Mouse (Mus musculus): ENCODE data around the gene Pigv. TPM values are rescaled to one million over a fixed set of nuclear protein-coding genes. Genes with fewer than 3 reads are reported as not detected.
"Not testable (repeated sequence)": the region's sequence is repeated elsewhere in the genome, so short reads cannot be mapped to it uniquely, and the experiment has no call there.

The Pigv gene
- total RNA-seq, 2 experiments from 2014 or later = 11.5 to 12.8 TPM

- no peak for DNase-seq
- intact Hi-C loops (cut with DNase I) = loop anchor here (5.0 kb wide), 1 partner anchor 139 kb away; no protein-coding TSS in a partner anchor
Measured at GRCm38 (mm10) chr4:133673666-133674330, 1.4 kb upstream of the Pigv start.

GRCm38 (mm10) chr4:133672845-133673647 lies 599 bp upstream of the Pigv start:
- intact Hi-C loops (cut with DNase I) = loop anchor here (5.0 kb wide), 1 partner anchor 139 kb away; no protein-coding TSS in a partner anchor

DNA sequence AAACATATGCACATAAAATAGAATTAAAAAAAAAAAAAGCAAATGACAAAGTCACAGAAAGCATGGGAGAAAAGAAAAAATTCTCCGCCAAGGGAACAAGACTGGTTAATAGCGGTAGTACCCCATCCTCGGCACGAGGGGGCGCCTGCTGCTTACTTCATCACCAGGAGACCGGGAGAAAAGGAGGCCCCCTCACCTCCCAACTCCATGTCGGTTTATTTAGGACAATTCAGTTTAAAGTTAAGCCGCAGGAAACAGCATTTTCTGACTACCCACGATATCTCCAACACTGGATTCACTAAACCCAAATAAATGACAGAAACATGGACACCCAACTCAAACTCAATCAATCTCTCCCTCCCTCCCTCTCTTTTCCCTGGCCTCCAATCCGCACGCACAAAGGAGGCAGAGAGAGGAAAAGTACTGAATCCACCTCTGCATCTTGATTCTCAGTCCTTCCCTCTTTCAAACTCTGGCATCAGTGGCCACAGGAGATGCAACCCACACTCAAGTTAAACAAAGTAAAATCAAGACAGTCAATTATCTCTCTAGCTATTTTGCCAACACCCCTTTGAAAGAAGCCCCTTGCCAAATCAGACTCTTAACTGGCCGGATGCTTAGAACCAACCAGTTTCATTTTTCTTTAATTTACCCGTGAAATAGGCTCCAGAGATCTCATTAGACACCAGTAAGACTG lies 1.1 kb downstream of the Pigv start:
- intact Hi-C loops (cut with DNase I) = loop anchor here (2.0 to 5.0 kb wide), 3 partner anchors 81 to 157 kb away; no protein-coding TSS in a partner anchor

More at GRCm38 (mm10) chr4:133672845-133673647, 599 bp upstream of the Pigv start:
- DNase-seq = no peak

DNA sequence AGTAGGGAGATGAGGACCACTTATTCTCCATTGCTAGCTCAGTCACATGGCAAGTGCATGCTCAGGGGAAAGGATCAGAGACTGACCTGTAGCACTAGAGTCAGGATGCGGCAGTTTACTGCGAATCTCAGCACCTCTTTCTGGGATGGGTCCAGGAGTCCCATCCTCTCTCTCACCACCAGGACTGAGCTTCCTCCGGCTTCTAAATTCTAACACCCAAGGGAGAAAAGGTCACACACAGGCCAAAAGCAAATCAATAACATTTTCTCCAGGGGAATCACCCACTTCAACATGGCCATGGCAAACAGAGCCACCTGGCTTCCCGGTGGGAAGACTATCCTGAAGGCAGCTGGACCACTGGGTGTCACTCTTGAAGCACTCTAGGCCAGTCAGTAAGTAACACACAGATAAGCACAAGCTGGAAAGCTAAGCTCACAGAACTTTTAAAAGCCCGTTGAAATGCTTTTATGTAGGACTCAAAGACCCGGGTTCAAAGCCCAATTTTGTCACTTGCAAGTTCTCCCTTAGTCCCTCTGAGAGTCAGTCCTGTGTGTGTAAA lies 2.7 kb downstream of the Pigv start:
- intact Hi-C loops (cut with DNase I) = loop anchor here (2.0 to 5.0 kb wide), 3 partner anchors 83 to 159 kb away; no protein-coding TSS in a partner anchor
- no peak for DNase-seq

More for the DNA sequence above, 1.1 kb downstream of the Pigv start:
- DNase-seq = peak; percentile 87

DNA sequence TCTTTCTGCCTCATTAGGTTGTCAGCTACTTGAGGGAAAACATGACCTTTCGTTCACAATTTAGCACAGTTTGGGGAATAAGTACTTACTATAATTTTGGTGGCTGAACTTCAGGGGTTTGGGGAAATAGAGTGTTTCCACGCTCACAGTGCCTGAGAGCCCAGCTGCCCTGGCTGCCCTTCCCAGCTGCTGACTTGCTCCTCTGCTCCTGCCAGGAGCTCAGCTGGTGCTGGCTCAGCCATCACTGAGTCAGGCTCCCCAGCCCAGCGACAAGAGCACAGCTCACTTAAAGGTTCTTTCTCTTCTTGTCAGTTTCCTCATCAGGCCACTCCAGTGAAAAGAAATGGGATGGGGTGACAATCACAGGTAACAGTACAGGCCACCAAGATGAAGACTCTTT lies 3.9 kb downstream of the Pigv start:
- intact Hi-C loops (cut with DNase I) = no loop called here
- DNase-seq = peak; percentile 47

DNA sequence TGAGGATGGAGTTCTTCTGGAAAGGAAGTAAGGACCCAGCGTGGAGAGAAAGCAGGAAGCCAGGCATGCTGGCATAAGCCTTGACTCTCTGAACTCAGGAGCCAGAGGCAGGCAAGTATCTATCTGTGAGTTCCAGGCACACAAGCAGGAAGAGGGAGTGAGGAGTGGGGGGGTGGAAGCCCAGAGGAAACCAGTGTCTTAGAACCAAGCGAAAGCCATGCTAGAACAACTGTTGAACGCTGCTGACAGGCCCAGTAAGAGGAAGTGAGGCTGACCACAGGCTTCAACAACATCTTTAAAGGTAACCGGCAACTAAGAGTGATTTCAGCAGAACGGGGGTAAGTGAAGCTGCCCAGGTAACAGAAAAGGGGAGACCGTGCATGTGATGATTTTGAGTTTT lies 6.2 kb downstream of the Pigv start:
- intact Hi-C loops (cut with DNase I) = no loop called here
- no peak for DNase-seq

DNA sequence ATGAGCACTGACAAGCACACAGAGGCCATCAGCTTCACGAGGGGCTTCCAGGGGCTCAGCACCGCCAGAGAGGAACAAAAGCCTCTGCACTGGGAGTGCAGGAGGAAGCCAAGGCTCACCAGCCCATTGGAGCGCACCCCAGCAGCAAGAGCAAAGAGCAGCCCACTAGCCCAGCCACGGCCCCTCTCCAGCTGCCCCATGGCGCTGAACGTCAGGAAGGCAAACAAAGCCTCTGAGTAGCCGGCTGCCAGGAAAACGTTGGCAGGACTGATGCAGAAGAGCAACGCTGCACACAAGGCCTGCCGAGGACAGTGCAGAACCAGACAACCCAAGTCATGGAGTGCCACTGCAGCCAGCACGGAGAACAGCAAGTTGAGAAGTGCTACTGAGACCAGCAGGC lies 7.3 kb downstream of the Pigv start:
- intact Hi-C loops (cut with DNase I) = no loop called here
- DNase-seq = peak; percentile 85

DNA sequence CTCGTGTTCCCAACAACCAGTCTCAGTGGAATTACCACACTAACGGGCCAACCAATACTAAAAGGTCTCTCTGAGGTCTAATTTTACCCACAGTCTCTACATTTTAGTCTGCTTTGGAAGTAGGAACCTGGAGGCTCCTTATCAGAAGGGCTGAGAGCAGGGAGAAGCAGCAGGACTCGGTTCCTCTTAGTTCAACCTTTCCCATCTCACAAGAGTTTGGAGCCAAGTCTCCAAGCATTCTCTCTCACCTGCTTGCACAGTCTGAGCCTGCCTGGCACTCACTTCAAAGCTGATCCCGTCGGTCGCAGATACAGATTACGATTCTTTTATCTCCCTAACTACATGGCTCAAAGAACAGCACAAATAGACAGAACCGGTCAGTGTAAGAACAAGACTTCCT lies 9.5 kb downstream of the Pigv start:
- intact Hi-C loops (cut with DNase I) = no loop called here
- DNase-seq = no peak

- intact Hi-C loops (cut with DNase I) = no loop called here
- no peak for DNase-seq
Measured at GRCm38 (mm10) chr4:133662421-133662820, 10.0 kb downstream of the Pigv start.

- intact Hi-C loops (cut with DNase I) = no loop called here
Measured at GRCm38 (mm10) chr4:133660193-133661155, 12.0 kb downstream of the Pigv start.

DNA sequence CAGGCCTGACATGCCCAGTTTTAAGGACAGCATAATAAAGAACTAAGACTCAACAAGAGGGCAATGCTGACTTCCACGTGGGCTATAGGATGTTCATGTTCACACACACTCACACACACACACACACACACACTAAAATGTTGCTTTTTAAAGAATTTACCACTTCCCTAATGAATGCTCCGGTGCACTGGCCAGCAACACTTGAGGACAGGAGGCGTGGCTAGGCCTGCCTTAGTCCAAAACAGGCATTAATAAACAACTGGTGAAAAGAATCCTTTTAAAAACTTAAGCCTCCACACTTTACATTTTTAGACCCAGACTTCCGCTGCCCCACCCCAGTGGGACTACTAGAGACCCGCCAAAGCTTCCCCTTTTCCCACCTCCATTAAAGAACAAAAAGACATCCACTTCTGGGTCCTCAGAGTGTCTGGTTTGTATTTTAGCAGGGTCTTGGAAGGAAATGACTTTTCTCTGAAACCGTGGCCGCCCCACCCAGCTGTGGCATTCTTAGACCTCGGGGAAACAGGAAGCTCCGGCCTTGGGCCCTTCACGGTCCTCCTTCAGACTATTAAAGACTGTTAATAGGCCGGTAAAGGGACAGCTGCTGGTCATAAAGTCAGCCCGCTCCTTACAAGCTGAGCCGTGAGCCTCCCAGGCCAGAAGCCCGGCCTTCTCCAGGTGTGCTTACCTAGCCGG lies 12.8 kb downstream of the Pigv start:
- no peak for DNase-seq
- intact Hi-C loops (cut with DNase I) = no loop called here

More at GRCm38 (mm10) chr4:133660193-133661155, 12.0 kb downstream of the Pigv start:
- peak; percentile 99 for DNase-seq

DNA sequence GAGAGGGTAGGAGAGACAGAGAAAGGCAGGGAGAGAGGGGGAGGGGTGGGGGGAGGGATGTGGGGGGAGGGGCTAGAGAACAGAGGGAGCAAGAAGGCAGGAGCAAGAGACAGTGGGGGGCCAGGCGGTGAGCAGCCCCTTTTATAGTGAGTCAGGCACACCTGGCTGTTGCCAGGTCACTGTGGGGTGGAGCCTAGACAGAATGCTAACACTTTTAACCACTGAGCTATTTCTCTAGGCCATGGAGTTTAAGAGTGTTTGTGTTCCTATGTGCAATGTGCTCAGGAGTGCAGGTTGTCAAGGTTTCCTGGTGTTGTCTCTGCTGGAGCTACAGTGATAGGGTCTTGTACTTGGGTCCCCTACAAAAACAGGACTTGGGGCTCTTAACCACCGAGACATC lies 13.7 kb downstream of the Pigv start:
- DNase-seq = no peak
- intact Hi-C loops (cut with DNase I) = no loop called here

DNA sequence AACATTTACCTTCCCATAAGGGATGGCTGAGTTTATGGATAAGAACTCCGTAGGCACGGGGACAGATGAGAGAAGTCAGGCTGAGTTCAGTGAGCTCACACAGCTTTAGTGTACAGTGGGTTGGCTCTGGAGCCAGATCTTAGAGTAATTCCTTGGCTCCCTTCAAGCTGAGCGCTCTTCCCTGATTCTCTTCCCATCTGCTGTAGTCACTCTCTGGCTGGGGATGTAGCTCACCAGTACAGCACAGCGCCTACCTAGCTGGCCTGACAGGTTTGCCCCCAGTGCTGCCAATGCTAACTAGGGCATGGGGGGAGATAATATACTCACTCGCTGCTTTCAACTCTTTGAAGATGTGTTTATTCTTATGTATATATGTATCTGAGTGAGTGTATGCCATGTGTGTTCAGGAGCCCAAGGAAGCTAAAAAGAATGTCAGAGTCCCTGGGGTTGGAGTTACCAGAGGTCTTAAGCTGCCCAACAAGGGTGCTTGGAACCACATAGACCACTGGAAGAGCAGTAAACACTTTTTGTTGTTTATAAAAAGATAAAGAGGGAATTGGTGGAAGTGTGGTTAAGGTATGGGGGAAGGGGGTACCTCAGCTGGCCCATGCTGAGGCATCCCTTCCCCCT lies 14.5 kb downstream of the Pigv start:
- DNase-seq = no peak
- intact Hi-C loops (cut with DNase I) = no loop called here

DNA sequence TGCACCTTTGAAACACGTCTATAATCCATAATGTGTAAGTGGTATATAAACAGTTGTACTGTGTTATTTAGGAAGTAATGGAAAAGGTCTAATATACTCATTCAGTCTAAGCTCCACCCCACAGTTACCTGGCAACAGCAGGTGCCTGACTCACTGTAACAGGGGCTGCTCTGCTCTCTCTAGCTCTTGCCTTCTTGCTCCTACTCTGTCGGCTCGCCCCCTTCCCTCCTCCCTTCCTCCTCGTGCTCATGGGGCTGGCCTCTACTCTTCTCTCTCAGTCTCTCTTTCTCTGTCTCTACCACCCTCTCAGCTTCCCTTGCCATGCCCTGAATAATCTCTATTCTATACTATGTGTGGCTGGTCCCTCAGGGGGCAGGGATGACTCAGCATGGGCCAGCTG lies 15.4 kb downstream of the Pigv start:
- intact Hi-C loops (cut with DNase I) = no loop called here
- no peak for DNase-seq

GRCm38 (mm10) chr4:133656294-133656693 lies 16.2 kb downstream of the Pigv start:
- intact Hi-C loops (cut with DNase I) = no loop called here
- no peak for DNase-seq

- DNase-seq; intact Hi-C loops (cut with DNase I): not testable (repeated sequence)
Measured at GRCm38 (mm10) chr4:133654070-133654469, 18.4 kb downstream of the Pigv start.

DNA sequence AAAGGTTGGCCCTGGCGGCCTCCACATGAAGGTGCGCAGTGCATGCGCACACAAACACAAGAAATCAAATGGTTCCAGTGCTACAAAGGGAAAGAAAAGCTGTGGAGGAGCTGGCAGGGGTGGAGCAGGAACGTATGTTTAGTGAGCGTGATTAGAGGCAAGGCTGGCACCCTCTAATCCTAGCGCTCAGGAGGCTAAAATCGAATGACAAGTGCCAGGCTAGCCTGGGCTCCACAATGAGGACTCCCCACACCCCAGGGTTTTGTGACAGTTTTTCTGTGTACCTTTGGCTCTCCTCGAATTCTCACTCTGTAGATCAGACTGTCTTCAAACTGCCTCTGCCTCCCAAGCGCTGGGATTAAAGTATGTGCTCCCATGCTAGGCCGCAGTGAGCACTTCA lies 19.7 kb downstream of the Pigv start:
- DNase-seq = no peak
- intact Hi-C loops (cut with DNase I) = no loop called here

DNA sequence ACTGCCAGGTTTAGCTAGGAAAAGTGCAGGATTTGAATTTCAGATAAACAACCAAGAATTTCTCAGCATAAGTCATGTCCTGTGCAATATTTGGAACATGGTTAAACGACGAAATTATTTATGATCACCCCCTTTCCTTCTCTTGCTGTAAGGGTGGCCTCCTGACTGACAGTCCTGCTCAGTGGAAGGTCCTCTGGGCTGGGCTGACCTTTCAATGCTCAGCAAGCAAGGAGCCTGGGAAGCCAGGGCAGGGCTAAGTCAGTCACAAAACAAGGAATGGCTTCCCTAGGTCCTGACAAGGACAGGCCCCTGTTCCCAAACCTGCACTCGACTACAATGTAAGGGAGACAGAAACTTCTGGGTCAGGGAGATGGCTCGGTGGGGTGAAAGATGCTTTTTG lies 20.5 kb downstream of the Pigv start:
- intact Hi-C loops (cut with DNase I) = no loop called here
- no peak for DNase-seq

GRCm38 (mm10) chr4:133651445-133651844 lies 21.0 kb downstream of the Pigv start:
- DNase-seq = no peak
- intact Hi-C loops (cut with DNase I) = no loop called here

Data from left cerebral cortex, postnatal 4 days (tissue).